Mouse (Mus musculus): Measurements from ENCODE around the gene Cnr2.

DNA sequence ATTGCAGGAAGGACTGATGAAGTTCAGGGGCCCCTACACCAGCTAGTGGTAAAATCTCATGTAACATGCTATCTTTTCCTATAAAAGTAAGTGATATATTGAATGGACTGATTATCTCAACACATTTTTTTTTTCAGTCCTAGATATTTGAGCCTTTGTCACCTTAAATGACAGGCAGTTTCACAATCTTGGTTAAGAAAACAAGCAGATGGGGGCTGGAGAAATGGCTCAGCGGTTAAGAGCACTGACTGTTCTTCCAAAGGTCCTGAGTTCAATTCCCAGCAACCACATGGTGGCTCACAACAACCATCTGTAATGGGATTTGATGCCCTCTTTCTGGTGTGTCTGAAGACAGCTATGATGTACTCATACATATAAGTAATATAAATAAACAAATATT is 27.0 kb downstream of the Cnr2 start:
- TF ChIP-seq CTCF (IDR thresholded peaks at IDR 0.05; ENCODE audit: low read depth, low read length): no peak
- TF ChIP-seq POLR2A (IDR thresholded peaks at IDR 0.05; ENCODE audit: extremely low read depth, insufficient read depth, low read length): no peak

Data from liver, adult 2 months (tissue).